Mouse (Mus musculus): ENCODE results near the gene Ccdc180. TPM values are rescaled to one million over a fixed set of nuclear protein-coding genes. Genes with fewer than 3 reads are reported as not detected.

Ccdc180 gene
- polyA plus RNA-seq, 2 experiments = 0.01 to 0.08 TPM

DNA sequence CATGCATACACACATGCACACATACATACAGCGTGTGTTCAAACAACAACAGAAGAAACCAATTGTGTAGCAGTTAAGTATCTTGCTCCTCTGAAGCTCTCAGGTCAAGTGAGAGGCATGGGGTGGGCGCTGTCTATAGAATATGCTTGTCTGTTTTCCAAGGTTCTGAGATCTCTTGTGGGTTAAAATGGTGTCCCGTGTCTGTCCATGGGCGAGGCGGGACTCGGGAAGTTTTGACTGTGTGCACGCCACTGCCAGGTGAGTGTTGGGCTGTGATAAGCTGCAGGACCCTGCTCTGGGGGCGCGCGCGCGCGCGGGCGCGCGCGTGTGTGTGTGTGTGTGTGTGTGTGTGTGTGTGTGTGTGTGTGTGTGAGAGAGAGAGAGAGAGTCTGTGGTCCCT lies 61.7 kb downstream of the Ccdc180 start:
- H3K27me3 ChIP-seq (ENCODE audit: control insufficient read depth, insufficient read depth, low read length) = no peaks in the 10 kb centered on the region
- TF ChIP-seq EP300 (IDR thresholded peaks at IDR 0.05; ENCODE audit: low read depth) = no peak
- no peak for TF ChIP-seq CTCF (IDR thresholded peaks at IDR 0.05; ENCODE audit: low read depth)
- H3K4me1 ChIP-seq (replicated peaks; ENCODE audit: control insufficient read depth in 2 of 2, insufficient read depth in 2 of 2, low read length in 1 of 2) = peaks cover 0 to 3% of the 10 kb centered on the region in 2 experiments; a peak in 1 of 4 replicates
- no peak overlapping the region for H3K27ac ChIP-seq
- no peak overlapping the region for H3K4me3 ChIP-seq (ENCODE audit: insufficient read depth in 1 of 2, low read depth in 2 of 2, low read length in 2 of 2)
- no peaks in the 10 kb centered on the region for H3K36me3 ChIP-seq (replicated peaks; ENCODE audit: control insufficient read depth, insufficient read depth, low read depth)
- no peak overlapping the region for H3K9ac ChIP-seq (replicated peaks)
- no peak overlapping the region for H3K4me2 ChIP-seq (ENCODE audit: low read depth)
- 62% methylated on average over 18 of the region's 18 CpGs for WGBS (ENCODE audit: insufficient replicate concordance)
- DNase-seq (ENCODE audit: low read depth in 3 of 3, low spot score in 3 of 3) (no peak), ATAC-seq (ENCODE audit: insufficient read depth) (no peak)
- H3K9me3 ChIP-seq (ENCODE audit: control insufficient read depth, low read length) = no peaks in the 10 kb centered on the region

DNA sequence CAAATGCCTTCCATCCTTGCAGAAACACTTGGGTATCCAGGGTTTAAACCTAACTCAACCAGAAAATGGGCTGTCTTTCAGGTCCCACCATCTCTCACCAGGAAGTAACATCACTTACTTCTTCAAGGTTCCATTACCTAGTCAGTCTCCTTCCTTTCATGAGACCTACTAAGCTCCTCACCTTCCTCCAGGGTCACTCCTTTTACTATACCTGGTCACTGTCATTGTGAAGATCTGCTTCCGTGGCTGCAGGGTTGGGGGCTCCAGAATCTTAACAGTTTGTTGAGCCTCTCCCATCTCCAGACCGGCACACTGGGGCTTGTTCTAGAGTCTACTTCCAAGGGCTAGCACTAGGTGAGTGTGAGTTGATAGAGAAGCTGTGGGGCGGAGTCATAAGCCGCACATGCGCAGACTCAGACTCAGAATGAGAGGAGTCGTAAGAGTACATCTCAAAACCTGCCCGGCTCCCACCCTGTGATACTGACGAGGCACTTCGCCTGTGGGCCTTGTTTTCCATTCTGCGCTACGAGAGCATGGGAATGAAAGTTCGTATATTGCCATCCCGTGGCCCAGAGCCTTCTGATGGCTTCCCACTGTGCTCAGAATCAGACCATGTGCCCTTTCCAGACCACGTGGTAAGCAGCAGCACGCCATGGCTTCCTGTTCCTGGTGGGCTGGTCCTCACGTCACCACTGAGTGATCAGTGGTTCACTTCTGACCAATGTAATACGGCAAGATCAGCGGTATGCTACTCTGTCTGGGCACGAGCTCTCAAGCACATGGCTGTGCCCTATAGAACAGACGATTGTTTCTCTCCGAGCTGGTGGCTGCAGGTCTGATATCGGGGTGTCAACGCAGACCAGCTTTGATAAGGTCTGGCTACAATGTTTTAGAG lies 63.2 kb downstream of the Ccdc180 start:
- ATAC-seq (ENCODE audit: insufficient read depth) (no peak), DNase-seq (ENCODE audit: low read depth in 3 of 3, low spot score in 3 of 3) (no peak)
- no peak for TF ChIP-seq CTCF (IDR thresholded peaks at IDR 0.05; ENCODE audit: low read depth)
- TF ChIP-seq EP300 (IDR thresholded peaks at IDR 0.05; ENCODE audit: low read depth) = no peak
- no peaks in the 10 kb centered on the region for H3K9me3 ChIP-seq (ENCODE audit: control insufficient read depth, low read length)
- peaks cover 0 to 3% of the 10 kb centered on the region in 2 experiments; a peak in 1 of 4 replicates for H3K4me1 ChIP-seq (replicated peaks; ENCODE audit: control insufficient read depth in 2 of 2, insufficient read depth in 2 of 2, low read length in 1 of 2)
- H3K27ac ChIP-seq = no peak overlapping the region
- WGBS (ENCODE audit: insufficient replicate concordance) = 64% methylated on average over 23 of the region's 23 CpGs
- H3K4me2 ChIP-seq (ENCODE audit: low read depth) = no peak overlapping the region
- H3K36me3 ChIP-seq (replicated peaks; ENCODE audit: control insufficient read depth, insufficient read depth, low read depth) = no peaks in the 10 kb centered on the region
- H3K9ac ChIP-seq (replicated peaks) = no peak overlapping the region
- no peaks in the 10 kb centered on the region for H3K27me3 ChIP-seq (ENCODE audit: control insufficient read depth, insufficient read depth, low read length)
- no peak overlapping the region for H3K4me3 ChIP-seq (ENCODE audit: insufficient read depth in 1 of 2, low read depth in 2 of 2, low read length in 2 of 2)

- Histone ChIP-seq H3K9ac (replicated peaks) (no peak overlapping the region), H3K9me3 (ENCODE audit: control insufficient read depth, low read length) (no peaks in the 10 kb centered on the region), H3K27ac (no peak overlapping the region), H3K4me2 (ENCODE audit: low read depth) (no peak overlapping the region), H3K4me1 (replicated peaks; ENCODE audit: control insufficient read depth in 2 of 2, insufficient read depth in 2 of 2, low read length in 1 of 2) (no peaks in the 10 kb centered on the region), H3K36me3 (replicated peaks; ENCODE audit: control insufficient read depth, insufficient read depth, low read depth) (no peaks in the 10 kb centered on the region), H3K4me3 (ENCODE audit: insufficient read depth in 1 of 2, low read depth in 2 of 2, low read length in 2 of 2) (no peak overlapping the region), H3K27me3 (ENCODE audit: control insufficient read depth, insufficient read depth, low read length) (no peaks in the 10 kb centered on the region)
- 57% methylated on average over 4 of the region's 4 CpGs for WGBS (ENCODE audit: insufficient replicate concordance)
- no peak for DNase-seq (ENCODE audit: low read depth in 3 of 3, low spot score in 3 of 3)
- TF ChIP-seq CTCF (IDR thresholded peaks at IDR 0.05; ENCODE audit: low read depth) (no peak), EP300 (IDR thresholded peaks at IDR 0.05; ENCODE audit: low read depth) (no peak)
- no peak for ATAC-seq (ENCODE audit: insufficient read depth)
Measured at GRCm38 (mm10) chr4:45955235-45955634, 65.1 kb downstream of the Ccdc180 start.

- no peak overlapping the region for H3K4me3 ChIP-seq (ENCODE audit: insufficient read depth in 1 of 2, low read depth in 2 of 2, low read length in 2 of 2)
- WGBS (ENCODE audit: insufficient replicate concordance) = 73% methylated on average over 8 of the region's 8 CpGs
- H3K27me3 ChIP-seq (ENCODE audit: control insufficient read depth, insufficient read depth, low read length) = no peaks in the 10 kb centered on the region
Measured at GRCm38 (mm10) chr4:45956131-45956530, 66.0 kb downstream of the Ccdc180 start.

DNA sequence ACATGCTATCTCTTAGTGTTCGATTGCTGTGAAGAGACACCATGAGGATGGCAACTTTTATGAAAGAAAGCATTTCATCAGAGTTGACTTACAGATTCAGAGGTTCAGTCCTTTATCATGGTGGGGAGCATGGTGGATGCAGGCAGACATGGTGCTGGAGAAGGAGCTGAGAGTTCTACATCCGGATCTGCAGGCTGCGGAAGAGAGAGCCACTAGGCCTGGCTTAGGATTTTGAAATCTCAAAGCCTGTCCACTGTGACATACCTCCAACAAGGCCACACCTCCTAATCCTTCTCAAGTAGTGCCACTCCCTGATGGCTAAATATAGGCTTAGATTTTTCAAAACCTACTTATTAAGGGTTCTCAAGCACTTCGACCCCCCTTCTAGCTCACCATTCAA lies 66.6 kb downstream of the Ccdc180 start:
- DNase-seq (ENCODE audit: low read depth in 3 of 3, low spot score in 3 of 3) (no peak), ATAC-seq (ENCODE audit: insufficient read depth) (no peak)
- no peak overlapping the region for H3K4me2 ChIP-seq (ENCODE audit: low read depth)
- H3K4me1 ChIP-seq (replicated peaks; ENCODE audit: control insufficient read depth in 2 of 2, insufficient read depth in 2 of 2, low read length in 1 of 2) = no peaks in the 10 kb centered on the region
- 71% methylated on average over 4 of the region's 4 CpGs for WGBS (ENCODE audit: insufficient replicate concordance)
- no peak for TF ChIP-seq EP300 (IDR thresholded peaks at IDR 0.05; ENCODE audit: low read depth)
- no peak for TF ChIP-seq CTCF (IDR thresholded peaks at IDR 0.05; ENCODE audit: low read depth)
- H3K27me3 ChIP-seq (ENCODE audit: control insufficient read depth, insufficient read depth, low read length) = no peaks in the 10 kb centered on the region
- H3K4me3 ChIP-seq (ENCODE audit: insufficient read depth in 1 of 2, low read depth in 2 of 2, low read length in 2 of 2) = no peak overlapping the region
- H3K27ac ChIP-seq = no peak overlapping the region
- H3K9me3 ChIP-seq (ENCODE audit: control insufficient read depth, low read length) = no peaks in the 10 kb centered on the region
- H3K9ac ChIP-seq (replicated peaks) = no peak overlapping the region
- no peaks in the 10 kb centered on the region for H3K36me3 ChIP-seq (replicated peaks; ENCODE audit: control insufficient read depth, insufficient read depth, low read depth)

More at GRCm38 (mm10) chr4:45956131-45956530, 66.0 kb downstream of the Ccdc180 start:
- ATAC-seq (ENCODE audit: insufficient read depth) = no peak
- Histone ChIP-seq H3K27ac (no peak overlapping the region), H3K4me2 (ENCODE audit: low read depth) (no peak overlapping the region), H3K4me1 (replicated peaks; ENCODE audit: control insufficient read depth in 2 of 2, insufficient read depth in 2 of 2, low read length in 1 of 2) (no peaks in the 10 kb centered on the region), H3K9me3 (ENCODE audit: control insufficient read depth, low read length) (no peaks in the 10 kb centered on the region), H3K9ac (replicated peaks) (no peak overlapping the region), H3K36me3 (replicated peaks; ENCODE audit: control insufficient read depth, insufficient read depth, low read depth) (no peaks in the 10 kb centered on the region)
- no peak for TF ChIP-seq CTCF (IDR thresholded peaks at IDR 0.05; ENCODE audit: low read depth)
- TF ChIP-seq EP300 (IDR thresholded peaks at IDR 0.05; ENCODE audit: low read depth) = no peak
- no peak for DNase-seq (ENCODE audit: low read depth in 3 of 3, low spot score in 3 of 3)

All from liver, embryonic 14.5 days (tissue).